Mouse (Mus musculus) retina, adult 2 months (tissue): ENCODE data around the gene Etfdh.
A peak's percentile ranks its signal among the peaks of the same experiment; 100 is the strongest.
"Not testable (repeated sequence)": the region's sequence is repeated elsewhere in the genome, so short reads cannot be mapped to it uniquely, and the experiment has no call there.

Source experiments
- DNase-seq: peaks from one replicate; pipeline ENCODE4 v3.0.0-alpha.2; 2012; ENCODE audit warnings: low read depth, low spot score

The Etfdh gene

GRCm38 (mm10) chr3:79577606-79578005, 51.7 kb downstream of the Etfdh start:
- no peak for DNase-seq

- DNase-seq = no peak
Measured at GRCm38 (mm10) chr3:79576865-79577264, 52.4 kb downstream of the Etfdh start.

GRCm38 (mm10) chr3:79576468-79576816, 52.9 kb downstream of the Etfdh start:
- DNase-seq = no peak

- DNase-seq = no peak
Measured at GRCm38 (mm10) chr3:79575576-79576467, 53.5 kb downstream of the Etfdh start.

DNA sequence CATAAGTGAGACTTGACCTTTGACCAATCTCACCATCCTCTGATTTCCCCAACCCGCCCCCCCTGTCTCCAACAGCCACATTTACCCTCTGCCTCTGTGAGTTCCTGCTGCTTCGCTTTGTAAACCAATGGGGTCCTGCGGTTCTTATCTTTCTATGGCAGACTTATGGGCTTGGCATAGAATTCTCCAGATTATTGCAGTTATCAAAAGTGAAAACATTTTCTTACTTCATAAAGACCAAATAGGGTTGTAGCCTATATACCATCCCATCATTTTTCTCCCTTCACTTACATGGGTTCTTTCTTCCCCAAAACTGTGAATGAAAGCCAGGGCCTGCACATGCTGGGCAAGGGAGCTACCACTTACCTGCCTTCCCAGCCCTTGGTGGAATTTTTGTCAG, 55.0 kb downstream of the Etfdh start:
- no peak for DNase-seq

DNA sequence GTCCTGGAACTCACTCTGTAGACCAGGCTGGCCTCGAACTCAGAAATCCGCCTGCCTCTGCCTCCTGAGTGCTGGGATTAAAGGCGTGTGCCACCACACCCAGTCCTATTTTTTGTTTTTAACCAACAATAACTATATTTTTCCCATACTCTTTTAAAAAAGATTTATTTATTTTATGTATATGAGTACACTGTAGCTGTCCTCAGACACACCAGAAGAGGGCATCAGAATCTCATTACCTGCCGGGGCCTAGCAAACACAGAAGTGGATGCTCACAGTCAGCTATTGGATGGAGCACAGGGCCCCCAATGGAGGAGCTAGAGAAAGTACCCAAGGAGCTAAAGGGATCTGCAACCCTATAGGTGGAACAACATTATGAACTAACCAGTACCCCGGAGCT, 55.9 kb downstream of the Etfdh start:
- DNase-seq = not testable (repeated sequence)

DNA sequence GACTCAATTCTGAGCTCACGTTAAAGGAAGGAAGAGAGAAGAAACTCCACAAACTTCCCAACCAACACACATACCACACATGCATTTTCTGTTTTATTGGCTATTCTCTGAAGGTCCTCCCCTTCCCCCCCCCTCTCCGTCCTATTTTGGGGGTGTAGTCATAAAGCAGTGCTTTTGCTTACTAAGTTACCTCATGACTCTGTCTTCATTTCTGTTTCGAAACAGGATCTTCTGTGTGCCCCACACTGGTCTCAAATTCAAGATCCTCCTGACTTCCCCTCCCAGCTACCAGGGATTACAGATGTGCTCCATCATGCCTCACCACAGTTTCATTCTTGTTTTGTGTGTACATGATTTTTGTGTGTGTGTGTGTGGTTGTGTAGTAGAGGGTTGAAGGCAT, 56.9 kb downstream of the Etfdh start:
- no peak for DNase-seq

DNA sequence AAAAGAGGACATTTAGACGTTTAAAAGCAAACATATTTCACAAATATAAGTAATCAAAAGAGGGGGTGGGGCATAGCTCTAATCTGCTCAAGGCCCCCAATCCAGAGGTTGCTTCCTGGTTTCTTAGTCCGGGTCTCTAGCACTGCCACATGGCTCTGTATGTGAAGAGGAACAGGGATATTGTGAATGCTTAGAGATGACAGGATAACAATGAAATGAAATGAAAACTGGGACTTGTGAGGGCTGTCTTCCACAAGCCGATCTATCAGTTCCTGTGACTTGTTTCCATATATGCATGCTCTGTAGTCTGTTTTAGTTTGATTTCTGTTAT, 60.0 kb downstream of the Etfdh start:
- DNase-seq = no peak

- no peak for DNase-seq
Measured at GRCm38 (mm10) chr3:79568629-79569350, 60.5 kb downstream of the Etfdh start.

- peak; percentile 81 for DNase-seq
Measured at GRCm38 (mm10) chr3:79567703-79568362, 61.5 kb downstream of the Etfdh start, which contains the start of gene Fnip2. TSS of gene Fnip2 (minus strand) at chr3:79567796.

GRCm38 (mm10) chr3:79566716-79567691, 62.3 kb downstream of the Etfdh start:
- no peak for DNase-seq

GRCm38 (mm10) chr3:79564875-79565606, 64.3 kb downstream of the Etfdh start:
- DNase-seq = no peak

DNA sequence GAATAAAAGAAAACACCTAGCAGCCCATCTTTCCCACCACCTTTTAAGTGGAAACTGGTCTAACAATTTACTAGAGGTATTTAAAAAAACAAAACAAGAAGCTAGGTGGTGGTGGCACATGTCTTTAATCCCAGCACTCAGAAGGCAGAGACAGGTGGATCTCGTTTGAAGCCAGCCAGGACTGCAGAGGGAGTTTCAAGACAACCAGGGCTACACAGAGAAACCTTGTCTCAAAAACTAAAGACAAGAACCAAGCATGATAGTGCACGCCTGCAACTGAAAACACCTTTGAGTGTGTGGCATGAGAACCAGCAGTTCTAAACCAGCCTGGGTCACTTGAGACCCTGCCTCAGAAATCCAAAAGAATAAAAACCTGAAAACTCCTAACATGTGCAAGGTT, 65.8 kb downstream of the Etfdh start:
- DNase-seq = no peak

DNA sequence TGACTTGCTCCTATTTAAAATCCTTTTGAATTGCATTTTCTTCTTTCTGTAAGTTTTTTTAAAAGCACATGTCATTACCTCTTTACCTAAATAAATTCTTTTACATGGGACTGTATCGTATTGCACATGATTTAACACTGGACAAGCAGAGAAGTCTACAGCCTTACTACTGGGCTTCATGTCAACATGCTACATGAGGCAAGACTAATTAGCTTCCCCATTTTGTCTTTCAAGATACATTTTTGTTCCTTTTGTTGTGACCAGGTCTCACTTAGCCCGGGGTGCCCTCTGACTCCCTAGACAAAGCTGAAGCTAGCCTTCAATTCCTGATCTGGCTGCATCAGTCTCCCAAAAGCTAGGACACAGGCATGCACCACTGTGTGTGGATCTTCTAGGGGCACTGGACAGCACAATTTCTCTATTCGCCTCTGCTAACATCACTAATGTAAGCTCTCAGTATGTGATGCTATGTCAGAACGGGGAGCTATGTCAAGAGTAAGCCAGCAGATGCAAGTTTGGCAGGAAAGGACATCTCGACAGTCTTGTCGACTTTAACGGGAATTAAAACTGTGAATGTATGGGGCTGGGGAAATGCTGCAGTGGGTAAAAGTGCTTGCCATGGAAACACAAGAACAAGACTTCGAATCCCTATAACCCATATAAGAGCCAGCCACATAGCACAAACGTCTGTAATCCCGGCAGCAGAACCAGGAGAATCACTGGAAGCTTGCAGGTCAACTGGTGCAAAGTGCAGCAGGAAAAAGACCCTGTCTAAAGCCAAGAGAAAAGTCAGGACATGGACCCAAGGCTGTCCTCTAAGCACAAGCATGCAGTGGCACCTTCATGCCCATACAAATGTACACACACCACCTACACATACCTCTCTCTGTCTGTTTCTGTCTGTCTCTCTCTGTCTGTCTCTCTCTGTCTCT, 67.2 kb downstream of the Etfdh start:
- no peak for DNase-seq

GRCm38 (mm10) chr3:79560555-79560954, 68.7 kb downstream of the Etfdh start:
- no peak for DNase-seq

DNA sequence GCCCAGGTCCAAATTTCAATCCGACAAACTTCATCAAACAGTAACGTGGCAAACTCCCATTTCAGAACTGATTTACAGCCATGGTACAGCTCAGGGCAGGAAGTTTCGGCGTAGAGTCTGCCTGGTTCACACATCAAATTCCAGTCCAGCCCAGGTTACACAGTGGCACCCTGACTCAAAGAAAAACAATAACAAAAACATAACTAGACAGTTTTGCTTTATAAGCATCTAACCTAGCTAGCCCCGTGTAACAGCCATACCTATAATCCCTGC, 69.6 kb downstream of the Etfdh start:
- no peak for DNase-seq

DNA sequence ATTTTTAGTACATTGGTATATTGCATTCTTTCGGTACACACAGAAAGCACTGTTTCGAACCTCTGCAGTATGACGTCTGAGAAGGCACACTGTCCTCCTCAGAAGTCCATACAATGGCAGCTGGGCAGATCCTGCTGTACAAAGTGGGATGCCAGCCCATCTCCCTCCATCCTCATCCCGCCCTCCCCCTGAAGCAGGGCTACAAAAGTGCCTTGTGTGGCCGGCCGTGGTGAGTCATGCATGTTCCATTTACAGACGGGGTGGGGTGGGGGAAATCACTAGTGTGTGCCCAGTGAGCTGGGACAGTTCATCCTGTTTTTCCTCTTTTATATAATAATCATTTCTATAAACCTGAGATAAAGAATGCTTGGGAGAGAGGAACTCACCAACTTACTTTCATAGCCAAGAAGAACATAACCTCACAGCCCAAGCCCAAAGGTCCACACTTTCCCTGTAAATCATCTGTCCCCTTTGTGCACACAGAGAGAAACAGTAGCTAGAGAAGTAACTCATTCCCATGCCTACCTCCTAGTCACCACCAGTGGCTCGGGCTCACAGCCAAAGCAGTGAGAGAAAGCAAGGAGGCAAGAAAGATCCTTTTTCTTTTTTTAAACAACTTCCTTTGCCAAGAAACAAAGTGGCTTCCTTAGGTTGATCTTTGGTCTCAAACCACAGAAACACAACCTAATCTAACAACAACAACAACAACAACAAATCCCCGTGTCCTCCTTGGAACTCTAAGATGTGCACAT, 70.1 kb downstream of the Etfdh start:
- DNase-seq = no peak

GRCm38 (mm10) chr3:79555061-79555460, 74.2 kb downstream of the Etfdh start:
- DNase-seq = no peak
